Mouse (Mus musculus): Measurements from ENCODE around the gene Sema3f. TPM values are rescaled to one million over a fixed set of nuclear protein-coding genes. Genes with fewer than 3 reads are reported as not detected.
A peak's percentile ranks its signal among the peaks of the same experiment; 100 is the strongest.

Sema3f gene
- total RNA-seq, 1 experiment from 2014 or later = 22.8 TPM

DNA sequence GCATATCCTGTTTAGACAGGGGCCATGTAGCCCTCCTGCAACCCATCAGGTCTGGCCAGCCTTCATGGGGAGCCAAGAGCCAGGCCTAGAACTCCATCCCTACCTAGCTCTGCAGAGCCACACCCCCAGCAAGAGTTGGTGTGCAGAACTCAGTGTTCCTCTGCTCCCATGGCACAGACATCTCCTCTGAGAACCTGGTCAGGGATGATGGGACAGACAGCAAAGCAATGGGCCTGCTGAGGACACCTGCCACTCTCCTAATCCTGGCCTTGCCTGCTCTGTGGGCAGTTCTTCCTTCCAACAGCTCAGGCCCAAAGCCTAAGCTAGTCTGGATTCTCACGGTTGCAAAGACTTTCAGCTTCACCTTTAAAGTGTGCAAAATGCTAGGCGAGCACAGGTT lies 5.4 kb upstream of the Sema3f start:
- DNase-seq = no peak

DNA sequence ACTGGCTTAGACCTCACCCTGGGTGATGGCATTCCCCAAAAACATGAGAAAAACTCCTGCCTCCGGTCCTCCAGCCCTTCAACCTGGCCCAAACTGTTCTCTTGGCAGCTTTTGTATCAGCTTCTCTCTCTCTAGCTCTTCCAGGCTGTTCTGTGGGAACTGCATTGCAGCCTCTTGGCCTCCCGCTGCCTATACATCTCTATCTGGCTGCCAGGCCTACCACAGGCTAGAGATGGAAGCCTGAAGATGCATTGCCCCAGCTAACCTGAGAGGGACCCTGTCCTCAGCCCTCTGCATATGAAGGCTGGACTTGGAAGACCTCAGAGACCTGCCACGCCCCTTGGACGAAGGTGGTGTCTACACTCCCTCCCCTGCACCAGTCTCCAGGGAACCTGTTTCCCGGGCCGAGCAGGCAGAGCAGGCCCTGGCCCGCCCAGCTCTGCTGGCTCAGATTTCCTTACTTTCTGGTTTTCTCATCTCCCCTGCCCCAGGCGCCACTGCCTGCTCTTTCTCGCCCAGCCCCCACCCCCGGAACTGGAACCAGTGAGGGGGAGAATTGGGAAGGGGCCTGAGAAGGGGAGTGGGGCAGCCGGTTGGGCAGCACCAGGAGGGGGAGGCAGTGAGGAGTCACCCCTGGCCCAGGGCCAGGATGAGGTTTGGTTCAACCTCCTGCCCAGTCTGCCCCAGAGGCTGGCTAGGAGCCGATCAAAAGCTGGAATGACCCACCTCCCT lies 4.1 kb upstream of the Sema3f start:
- DNase-seq = peak; percentile 69

DNA sequence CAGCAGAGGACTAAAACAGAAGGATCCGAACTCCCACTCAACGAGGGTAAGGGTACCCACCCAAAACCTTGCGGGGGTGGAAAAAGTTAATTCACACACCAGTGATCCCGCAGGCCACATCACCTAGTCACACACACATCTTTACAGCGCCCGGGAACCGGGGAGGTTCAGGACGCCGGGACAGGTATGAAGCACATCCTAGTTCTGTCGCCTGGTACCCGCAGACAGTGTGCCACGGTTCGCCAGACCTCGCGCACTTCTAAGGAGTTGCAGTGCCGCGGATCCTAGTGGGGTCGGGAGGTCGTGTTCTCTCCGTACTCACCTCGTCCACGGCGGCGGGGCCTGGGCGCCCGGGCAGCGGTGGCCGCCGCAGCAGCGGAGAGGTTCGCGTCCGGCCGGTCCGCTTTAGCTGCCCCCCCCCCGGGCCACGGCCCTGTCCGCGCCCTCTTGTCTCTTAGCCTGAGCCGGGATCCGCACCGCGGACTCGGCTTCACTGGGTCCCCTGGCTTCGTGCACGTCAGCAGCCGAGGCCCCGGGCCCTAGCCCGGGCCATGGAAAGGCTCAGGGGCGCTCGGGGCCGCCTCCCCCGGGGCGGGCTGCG lies 1.1 kb downstream of the Sema3f start:
- no peak for DNase-seq

DNA sequence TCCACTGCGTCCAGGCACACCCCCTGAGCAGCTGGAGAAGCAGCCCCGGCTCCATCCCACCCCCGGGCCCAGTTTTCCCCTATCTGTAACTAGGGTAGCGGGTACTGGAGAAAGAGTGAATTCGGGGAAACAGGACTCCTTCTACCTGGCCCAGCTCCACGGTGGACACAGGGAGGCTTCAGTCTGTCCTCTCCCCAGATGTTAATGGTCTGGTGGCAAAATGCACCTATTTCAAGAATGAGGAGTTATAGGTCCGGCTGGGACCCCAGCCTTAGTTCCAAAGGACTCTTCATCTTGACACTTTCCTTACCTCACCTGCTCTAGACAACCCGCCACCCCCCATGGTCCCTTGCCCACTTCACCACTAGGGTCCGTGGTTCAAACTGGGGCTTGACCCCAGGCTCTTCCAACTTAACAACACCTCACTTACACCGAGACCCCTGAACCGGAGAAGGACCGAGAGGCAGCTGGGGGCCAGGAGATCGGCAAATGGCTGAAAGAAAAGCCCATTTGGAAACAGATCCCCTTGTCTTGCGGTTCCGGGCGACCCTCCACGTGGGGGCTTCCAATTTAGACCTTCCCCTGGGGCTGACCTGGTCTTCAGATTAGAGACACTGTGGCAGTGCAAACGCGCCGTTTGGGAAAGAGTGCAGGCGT lies 1.7 kb downstream of the Sema3f start:
- DNase-seq = no peak

DNA sequence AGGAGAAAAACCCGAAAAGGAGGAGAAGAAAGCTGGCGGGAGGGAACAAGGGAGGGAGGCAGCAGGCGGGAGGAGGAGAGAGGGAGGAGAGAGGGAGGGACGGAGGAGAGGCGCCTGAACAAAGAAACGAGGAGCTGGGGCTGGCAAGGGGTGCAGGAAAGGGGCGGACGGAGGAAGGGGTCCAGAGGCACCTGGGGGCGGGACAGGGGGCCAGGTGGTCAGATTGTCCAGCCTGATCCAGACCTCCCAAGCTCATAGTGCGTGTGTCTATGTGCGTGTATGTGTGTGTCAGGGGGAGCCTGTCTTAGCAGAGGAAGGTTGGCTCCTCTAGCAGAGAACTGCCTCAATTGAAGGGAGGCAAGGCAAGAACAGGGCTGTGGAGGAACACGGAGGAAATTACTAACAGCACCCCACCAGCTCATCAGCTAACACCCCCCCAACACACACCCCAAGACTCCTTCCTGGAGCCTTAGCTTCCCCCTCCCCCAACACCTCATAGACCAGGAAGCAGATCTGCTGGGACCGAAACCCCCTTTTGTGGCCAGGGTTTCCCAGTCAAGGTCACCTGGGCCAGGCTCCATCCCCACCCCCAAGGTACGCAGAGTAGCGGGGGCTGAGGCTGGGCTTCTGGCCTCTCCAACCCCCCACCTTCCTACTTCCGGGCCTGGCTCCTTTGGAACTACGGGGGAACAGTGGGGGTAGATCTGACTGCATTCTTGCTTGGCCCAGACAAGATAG lies 2.4 kb downstream of the Sema3f start:
- no peak for DNase-seq

DNA sequence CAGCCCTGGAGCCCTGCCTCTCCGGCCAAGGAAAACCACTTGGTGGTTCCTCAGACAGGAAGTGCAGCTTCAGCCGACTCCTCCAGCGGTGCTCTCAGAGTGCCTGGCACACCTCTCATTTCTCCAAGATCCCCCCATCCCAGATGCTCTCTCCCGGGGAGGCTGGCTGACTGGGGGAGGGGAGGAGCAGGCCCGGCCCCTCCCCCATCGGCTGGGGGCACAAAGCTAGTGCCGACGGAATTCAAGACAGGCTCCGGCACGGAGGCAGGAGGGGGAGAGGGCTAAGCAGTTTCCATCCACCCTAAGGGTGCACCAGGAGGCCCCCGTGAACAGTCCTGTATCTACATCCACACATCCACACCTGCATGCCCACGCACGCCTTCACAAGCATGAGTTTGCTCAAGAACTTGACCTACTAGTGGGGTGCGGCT lies 3.5 kb downstream of the Sema3f start:
- DNase-seq = no peak

DNA sequence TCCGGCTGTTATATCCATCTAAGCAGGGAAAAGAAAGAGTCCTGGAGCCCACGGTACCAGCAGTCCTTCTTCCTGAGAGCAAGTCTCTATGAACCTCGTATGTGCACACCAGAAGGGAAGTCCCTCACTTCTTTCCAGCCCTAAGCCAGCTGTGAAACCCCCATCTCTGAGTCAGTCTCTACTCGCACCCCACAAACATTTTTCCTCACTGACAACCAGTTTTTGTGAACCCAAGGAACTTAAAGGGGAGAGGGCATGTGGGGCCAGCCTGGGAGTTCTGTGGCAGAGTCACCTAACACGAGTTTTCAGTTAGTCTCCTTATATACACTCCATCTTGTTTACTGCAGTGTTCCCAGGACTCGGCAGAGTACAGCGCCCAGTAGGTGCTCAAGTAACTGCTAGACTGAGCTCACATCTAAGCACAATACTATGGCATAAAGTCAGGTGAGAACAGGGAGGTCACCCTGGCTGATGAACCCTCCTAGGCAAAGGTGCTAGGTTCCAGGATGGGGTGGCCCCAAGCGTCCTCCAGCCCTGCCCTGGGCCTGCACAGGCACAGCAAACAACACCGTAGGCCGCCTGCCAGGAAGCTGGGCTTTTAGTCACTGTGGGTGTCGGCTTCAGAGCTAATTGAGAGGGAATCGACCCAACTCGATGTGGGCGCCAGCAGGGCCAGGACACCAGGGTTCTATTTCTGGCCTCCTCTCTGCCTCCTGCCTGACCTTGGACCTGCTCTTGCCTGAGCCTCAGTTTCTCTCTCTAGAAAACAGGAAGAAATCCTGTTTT lies 6.7 kb downstream of the Sema3f start:
- DNase-seq = peak; percentile 47

DNA sequence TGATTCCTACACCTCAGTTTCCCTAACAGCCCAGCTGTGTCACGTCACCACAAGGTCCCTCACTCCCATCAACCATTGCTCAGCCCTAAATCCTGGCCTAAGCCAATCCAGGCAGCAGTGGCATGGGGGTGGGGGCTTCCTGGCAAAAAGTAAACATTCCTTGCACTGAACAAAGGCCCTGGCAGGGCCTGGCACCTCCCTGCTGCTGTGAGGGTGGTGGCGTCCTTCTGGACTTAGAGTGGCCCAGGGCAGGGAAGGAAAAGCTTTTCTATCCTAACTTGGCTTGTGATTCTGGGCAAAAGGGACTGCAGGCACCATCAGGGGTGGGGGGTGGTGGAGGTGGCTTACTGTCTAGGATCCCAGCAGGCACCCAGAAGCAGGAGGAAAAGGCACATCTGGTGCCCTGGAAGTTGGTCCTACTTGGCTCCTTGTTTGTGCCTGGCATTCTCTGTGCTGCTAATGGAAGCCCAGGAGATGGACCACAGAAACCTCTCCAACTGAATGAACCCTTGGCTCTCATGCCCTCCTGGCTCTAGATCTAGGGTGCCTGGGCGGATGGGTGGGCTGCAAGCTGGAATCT lies 7.6 kb downstream of the Sema3f start:
- no peak for DNase-seq

DNA sequence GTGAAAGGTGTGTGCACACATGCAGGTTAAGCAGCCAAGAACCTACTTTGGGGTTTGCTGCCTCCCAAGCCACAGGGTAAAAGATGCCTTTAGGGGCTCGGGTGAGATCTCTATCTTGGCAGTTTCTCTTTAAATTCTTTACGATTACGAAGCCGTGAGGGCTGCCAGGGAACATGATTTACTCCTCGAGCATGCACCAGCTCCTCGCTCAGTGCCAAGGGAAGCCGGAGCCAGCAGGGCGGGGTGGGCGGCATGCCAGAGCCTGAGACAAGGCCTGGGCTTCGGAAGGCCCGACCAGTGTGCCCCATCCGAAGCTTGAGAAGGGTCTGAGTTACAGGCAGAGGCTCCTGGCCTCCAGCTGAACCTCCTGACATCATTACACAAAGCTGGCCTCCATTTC lies 8.7 kb downstream of the Sema3f start:
- peak; percentile 94 for DNase-seq

DNA sequence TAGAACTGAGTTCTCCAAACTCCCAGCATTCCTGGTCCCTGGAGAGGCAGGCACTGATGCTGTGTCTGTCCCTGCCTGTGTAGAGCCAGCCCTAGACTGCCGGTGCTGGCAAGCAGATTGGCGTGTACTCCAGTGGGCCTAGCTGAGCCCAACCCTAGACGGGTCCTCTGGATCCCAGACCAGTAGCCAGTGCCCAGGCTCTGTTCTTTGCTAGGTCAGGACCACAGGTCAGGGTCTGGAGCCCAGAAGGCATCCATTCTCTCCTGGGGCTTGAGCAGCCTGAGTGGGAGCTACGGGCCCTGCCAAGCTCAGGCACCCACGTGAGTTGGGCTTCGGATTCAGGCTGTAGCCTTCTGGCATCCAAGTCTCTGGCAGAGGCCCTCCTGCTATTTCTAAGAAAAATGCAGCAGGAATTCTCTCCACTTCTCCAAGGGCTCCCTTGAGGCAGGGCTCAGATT lies 10.1 kb downstream of the Sema3f start:
- peak; percentile 68 for DNase-seq

DNA sequence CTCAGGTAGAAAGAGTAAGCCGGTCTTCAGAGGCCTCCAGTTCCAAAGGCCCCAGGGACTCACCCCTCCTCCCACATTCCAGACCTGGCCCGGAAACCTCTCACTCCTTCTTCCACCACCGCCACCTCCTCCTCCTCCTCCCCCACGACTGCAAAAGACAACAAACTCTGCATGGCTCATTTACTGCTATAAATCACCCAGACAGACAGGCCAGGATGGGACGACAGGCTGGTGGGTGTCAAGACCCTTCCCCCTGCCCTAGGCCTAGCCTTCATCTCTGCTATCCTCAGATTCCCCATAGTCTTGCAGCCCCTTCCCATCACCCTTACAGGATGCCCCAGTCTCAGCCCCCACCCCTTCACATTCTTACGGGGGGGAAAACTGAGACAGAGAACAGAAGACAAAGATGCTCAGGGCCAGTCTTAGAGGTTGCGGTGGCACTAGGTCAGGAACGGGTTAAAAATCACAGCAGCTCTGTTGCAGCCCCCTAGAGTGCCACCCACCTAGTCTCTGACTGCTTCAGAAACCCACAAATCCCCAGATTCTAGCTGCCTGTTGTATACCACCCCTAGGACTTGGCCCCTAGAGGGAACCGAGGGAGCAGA lies 10.8 kb downstream of the Sema3f start:
- no peak for DNase-seq

DNA sequence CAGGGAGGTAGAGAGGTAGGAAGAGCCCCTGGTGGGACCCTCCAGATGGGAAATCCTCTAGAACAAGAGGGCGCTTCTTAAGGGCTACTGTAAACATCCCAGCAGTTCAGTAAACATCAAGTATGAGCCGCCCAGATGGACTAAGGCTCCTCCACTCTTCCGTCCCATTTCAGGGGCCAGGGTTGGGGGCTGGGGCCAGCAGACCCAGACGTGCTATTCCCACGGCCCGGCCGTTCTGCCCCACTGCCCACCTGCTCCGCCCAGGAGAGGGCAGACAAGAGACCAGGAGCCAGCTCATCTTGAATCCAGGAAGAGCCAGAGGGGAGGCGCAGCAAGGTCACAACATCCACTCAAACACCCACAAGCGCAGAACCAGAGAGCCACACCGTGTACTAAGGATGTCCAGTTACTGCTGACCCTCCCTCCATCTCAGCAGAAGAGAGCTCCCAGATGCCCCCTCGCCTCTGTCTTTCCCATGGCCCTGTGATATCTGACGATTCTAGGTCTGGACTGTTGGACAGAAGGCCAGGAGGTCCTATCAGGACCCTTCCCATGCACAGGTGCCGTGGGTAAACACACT lies 11.6 kb downstream of the Sema3f start:
- DNase-seq = no peak

DNA sequence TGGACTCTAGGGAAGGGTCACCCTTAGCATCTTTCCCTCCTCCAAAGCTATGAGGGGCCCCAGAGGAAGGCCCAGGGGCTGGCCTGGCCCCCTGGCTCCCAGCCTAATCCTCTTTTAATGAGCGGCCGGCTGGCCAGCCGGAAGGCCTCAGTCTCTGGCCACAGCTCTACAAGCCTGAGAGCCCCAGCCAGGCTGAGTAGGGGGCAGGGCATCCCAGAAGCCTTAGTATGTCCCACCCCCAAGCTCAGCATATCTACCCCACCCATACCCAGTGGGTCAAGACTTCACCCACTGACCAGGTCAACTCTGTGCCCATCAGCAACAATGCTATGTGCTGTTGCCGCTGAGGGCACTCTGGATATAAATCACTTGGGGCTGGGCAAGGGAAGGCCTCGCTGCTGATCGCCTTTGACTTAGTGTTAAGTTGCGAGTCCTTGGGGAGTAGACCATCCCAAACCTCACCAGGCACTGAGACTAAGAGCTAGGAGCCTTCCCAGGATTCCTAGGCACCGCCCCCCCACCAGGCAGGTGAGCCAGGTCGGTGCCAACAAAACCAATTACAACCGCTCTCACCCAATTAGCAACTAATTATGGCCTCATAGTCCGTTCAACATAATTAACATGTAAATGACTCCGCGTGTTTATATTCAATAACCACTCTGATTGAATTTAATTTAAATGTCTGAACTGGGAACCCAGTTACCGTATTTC lies 12.3 kb downstream of the Sema3f start:
- no peak for DNase-seq

DNA sequence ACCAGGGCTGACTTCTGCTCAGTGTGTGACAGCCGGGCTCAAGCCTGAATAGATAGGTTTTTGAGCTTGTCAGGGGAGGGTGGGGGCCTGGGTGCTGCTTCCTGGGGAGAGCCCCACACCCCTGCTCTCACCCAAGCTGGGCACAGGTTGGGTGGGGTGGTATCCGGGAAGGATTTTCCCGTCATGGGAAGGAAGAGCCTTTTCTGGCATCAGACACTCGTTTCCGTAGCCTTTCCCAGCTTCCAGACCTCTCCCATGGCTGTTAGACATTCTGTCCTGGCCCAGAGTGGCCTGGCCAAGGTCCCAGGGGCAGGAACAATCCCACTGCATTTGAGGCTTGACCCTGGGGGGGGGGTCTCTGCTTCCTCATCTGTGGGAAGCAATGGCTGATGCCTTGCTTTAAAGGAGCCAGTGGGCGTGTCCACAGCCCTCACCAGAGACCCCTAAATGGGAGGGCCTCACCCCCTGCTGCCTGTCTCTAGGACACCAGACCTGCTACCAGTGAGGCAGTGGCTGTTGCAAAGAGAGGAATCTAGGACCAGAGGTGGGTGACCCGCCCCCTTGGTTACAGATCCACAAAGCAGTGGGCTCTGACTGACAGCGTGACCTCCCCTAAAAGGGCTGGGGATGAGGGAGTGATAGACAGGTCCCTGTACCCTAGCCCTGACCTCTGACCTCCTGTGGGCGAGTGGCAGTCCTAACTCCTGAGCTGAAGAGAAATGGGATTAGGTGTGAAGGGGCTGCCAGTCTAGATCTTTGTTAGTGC lies 13.2 kb downstream of the Sema3f start:
- no peak for DNase-seq

DNA sequence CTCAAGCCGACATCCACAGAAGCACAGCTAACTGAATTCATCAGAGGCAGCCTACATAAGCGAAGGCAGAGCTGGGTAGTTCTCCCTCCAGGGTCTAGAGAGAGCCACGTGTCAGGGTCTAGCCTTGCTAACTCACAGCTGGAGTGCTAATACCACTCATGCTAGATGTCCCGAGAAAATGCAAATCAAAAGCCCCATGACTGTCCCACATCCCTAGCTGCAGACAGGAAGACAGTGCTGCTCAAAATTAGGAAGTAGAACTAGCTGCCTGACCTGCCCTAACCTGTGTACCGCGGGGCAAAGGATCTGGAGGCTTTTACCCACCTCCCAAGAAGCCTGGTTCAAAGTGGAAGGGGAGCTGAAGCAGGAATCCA lies 14.2 kb downstream of the Sema3f start:
- no peak for DNase-seq

DNA sequence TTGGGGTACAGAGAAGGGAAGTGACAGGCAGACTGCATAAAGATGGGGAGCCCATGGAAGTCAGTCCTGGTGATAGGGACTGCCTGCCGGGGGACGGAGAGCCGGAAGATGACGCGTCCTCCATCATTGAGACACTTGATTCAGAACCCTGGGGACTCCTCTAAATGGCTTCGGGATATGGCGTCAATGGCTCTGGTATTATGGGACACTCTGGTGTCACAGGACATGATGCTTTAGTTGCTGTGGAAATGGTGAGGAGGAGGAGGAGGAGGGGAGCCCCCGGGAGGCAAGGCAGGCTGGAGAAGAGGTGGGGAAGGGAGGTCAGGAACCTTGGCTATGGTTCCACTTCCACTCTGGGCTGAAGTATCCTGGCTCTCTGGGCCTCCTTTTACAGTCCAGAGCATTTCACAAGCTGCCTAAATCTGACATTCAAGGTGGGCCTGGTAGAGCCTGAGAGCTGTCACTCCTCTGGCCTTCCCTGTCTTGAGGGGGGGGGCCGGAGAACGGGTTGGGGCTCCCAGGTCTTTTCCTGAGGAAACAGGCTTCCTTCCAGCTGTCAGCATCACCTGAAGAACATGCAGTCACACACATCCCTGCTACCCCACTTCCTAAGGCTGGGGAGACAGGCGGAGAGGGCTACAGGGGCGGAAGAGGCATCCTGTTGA lies 14.7 kb downstream of the Sema3f start:
- DNase-seq = no peak

DNA sequence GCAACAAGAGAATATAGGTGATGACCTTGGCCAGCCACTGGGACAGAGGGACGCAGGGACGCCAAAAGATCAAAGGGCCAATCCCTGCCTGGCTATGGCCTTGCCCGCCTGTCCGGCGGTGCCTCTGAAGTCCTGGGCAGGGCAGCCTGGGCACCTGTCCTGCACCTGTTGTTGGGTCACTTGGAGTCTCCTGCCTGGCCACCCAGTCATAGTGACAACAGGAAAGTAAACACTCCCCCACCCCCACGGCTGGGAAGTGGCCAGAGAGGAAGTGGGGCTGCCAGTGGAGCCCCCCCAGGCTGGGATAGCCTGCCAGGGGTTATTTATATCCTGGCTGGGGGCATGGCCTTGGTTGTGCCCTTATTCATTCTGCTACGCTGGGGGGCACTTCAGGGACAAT lies 15.6 kb downstream of the Sema3f start:
- DNase-seq = peak; percentile 58

DNA sequence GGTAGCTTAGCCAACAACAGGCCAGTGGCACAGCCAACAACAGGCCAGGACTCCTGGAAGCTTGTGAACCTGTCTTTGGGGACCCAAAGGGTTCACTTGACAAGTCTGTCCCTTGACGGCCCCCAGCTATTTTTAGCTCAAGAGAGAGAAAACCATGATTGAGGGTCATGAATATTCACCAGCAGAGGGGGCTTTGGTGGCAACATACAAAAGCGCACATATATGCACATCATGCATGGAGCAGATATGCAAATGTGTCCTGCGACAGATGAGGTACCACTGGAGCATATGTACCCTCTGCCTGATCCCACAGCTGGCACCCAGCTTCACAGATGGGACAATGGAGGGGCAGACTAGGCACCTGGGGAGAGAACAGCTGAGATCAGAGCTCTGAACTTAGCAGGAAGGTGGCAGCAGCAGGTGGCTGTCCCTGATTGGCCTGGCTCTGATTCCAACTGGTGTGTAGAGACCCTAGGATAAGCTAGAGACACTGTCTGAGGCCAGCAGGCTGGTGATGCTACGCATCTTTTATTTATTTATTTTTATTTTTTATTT lies 16.8 kb downstream of the Sema3f start:
- no peak for DNase-seq

DNA sequence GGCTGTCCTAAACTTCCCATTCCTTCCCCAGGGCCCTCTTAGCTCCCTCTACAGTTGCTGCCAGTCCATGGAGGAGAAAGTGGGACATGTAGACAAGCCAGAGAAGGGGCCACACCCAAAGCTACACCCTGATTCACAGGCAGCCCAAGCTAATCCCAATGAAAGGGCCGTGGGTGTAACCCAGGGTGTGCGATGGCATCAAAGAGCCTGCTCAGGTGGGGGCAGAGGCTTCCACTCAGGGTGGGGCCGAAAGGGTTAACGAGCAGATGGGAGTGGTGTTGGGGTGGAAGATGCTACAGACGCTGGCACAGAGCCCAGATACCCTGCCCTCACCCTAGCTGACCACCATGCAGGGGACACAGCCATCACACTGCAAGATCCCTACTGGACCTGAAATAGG lies 17.5 kb downstream of the Sema3f start:
- DNase-seq = no peak
